Mouse (Mus musculus): Measurements from ENCODE around the gene Daam1. TPM values are rescaled to one million over a fixed set of nuclear protein-coding genes. Genes with fewer than 3 reads are reported as not detected.

The Daam1 gene
- polyA plus RNA-seq, 1 experiment from 2014 or later = 11.0 TPM

DNA sequence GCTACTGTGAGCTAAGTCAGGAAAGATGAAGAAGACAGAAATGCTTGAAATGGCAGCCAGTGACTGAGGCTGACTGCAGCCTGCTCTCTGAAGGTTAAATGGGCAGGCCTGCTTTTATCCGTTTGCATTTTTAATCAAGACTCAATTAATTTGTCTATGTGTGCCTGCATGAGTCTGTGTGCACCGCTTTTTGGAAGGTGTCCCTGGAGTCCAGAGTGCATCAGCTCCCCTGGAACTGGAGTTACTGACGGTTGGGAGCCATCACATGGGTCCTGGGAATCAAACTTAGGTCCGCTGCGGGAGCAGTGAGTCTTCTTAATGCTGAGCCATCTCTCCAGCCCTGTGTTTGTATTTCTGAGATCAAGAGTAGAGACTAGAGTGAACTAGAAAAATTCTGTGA, 6.7 kb downstream of the Daam1 start:
- TF ChIP-seq EP300 (IDR thresholded peaks at IDR 0.05) (no peak), CTCF (IDR thresholded peaks at IDR 0.05) (no peak)
- Histone ChIP-seq H3K4me1 (ENCODE audit: insufficient read depth, low read depth, low read length) (peaks cover 73% of the 10 kb centered on the region), H3K9ac (replicated peaks; ENCODE audit: low read depth) (no peak overlapping the region), H3K4me2 (replicated peaks; ENCODE audit: low read depth, low read length) (no peak overlapping the region), H3K27me3 (replicated peaks; ENCODE audit: insufficient read depth, low read length) (no peaks in the 10 kb centered on the region), H3K9me3 (ENCODE audit: low read length) (no peaks in the 10 kb centered on the region), H3K36me3 (ENCODE audit: insufficient read depth, low read length) (no peaks in the 10 kb centered on the region), H3K27ac (ENCODE audit: low read length) (no peak overlapping the region), H3K4me3 (ENCODE audit: low read depth, low read length) (no peak overlapping the region)
- DNase-seq (ENCODE audit: low spot score) (no peak), ATAC-seq (no peak)
- 79% methylated on average over 5 of the region's 5 CpGs for WGBS

DNA sequence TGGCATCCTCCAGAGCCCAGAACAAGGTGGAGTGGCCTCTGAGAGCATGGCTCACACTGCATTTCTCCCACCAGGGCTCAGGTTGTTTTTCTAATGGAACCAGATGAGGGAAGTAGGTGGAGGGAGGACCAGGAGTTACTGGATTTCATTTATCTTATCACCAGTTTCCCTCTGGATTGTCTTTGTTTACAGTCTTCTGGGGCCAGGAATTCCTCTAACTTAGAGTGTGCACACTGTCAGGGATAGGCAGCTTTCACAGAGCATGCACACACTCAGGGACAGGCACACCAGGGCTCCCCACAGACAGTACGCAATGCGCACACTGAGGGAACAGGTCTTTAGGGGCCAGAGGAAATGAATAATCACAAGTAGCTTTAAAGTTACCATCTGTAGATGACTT, 7.4 kb downstream of the Daam1 start:
- TF ChIP-seq EP300 (IDR thresholded peaks at IDR 0.05) = peak; percentile 32; the same call in 1 of the 2 replicates
- no peak for TF ChIP-seq CTCF (IDR thresholded peaks at IDR 0.05)
- Histone ChIP-seq H3K36me3 (ENCODE audit: insufficient read depth, low read length) (no peaks in the 10 kb centered on the region), H3K27ac (ENCODE audit: low read length) (peak overlapping the region; percentile 20; the same call in 1 of the 2 replicates), H3K9me3 (ENCODE audit: low read length) (no peaks in the 10 kb centered on the region), H3K4me2 (replicated peaks; ENCODE audit: low read depth, low read length) (no peak overlapping the region), H3K4me1 (ENCODE audit: insufficient read depth, low read depth, low read length) (peaks cover 71% of the 10 kb centered on the region), H3K4me3 (ENCODE audit: low read depth, low read length) (no peak overlapping the region), H3K27me3 (replicated peaks; ENCODE audit: insufficient read depth, low read length) (no peaks in the 10 kb centered on the region), H3K9ac (replicated peaks; ENCODE audit: low read depth) (no peak overlapping the region)
- ATAC-seq (peak; percentile 11; the same call in 1 of the 2 replicates), DNase-seq (ENCODE audit: low spot score) (no peak)
- 53% methylated on average over 2 of the region's 2 CpGs for WGBS

DNA sequence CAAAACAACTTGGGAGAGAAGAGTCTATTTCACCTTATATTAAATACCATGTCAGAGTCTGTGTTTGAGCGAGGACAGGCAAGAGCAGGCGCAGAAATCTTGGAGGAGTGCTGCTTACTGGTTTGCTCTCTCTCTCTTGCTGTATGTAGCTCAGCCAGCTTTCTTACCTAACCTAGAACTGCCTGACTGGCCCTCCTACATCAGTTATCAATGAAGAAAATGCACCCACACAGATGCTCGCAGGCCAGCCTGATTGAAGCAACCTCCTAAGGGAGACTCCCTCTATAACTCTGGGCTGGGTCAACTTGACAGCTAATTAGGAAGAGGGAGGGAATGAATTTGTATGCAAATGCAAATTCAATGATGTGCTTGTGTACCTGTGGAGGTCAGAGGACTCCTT, 8.8 kb downstream of the Daam1 start:
- no peaks in the 10 kb centered on the region for H3K9me3 ChIP-seq (ENCODE audit: low read length)
- TF ChIP-seq EP300 (IDR thresholded peaks at IDR 0.05) = no peak
- TF ChIP-seq CTCF (IDR thresholded peaks at IDR 0.05) = no peak
- H3K4me3 ChIP-seq (ENCODE audit: low read depth, low read length) = no peak overlapping the region
- H3K4me1 ChIP-seq (ENCODE audit: insufficient read depth, low read depth, low read length) = peaks cover 68% of the 10 kb centered on the region
- no peaks in the 10 kb centered on the region for H3K27me3 ChIP-seq (replicated peaks; ENCODE audit: insufficient read depth, low read length)
- H3K9ac ChIP-seq (replicated peaks; ENCODE audit: low read depth) = no peak overlapping the region
- H3K4me2 ChIP-seq (replicated peaks; ENCODE audit: low read depth, low read length) = no peak overlapping the region
- 88% methylated on average over 3 of the region's 3 CpGs for WGBS
- H3K27ac ChIP-seq (ENCODE audit: low read length) = 0 out of 2 replicates have a peak overlapping the region, but pooled peaks have one; percentile 49
- H3K36me3 ChIP-seq (ENCODE audit: insufficient read depth, low read length) = no peaks in the 10 kb centered on the region
- ATAC-seq (no peak), DNase-seq (ENCODE audit: low spot score) (no peak)

DNA sequence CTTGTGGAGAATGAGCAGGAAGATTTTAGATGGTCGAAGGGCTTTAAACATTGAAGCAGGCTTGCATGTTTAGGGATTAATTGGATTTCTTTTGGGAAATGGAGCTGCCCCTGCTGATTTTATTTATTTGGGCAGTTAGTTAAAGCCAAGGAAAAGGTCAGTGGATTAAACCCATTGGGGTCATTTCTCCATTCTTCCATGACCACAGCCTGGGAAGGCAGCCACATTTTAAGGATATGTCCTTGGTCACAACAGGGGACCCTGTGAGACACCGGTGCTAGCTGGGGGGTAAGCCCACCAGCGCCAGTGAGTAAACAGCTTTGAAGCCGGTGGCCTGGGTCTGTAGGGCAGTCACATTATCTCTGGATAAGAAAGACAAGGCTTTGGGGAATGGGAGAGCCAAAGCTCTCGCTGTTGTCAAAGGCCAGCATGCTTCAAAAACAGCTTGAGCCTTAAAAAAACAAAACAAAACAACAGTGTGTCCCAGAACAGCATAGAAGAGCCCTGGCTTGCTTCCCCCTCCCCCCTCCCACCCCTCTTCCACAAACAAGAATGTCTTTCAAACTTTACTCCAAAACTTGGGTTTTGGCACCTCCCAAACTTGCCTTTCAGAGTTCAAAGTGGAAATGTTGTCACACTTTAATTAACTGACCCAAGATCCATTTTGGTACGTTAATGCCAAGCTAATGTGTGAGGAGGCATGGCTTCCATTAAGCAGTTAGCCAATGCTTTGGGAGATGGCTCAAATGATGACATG, 9.7 kb downstream of the Daam1 start:
- Histone ChIP-seq H3K4me3 (ENCODE audit: low read depth, low read length) (no peak overlapping the region), H3K27ac (ENCODE audit: low read length) (peak overlapping the region; percentile 49; the same call in 1 of the 2 replicates), H3K36me3 (ENCODE audit: insufficient read depth, low read length) (no peaks in the 10 kb centered on the region), H3K9me3 (ENCODE audit: low read length) (no peaks in the 10 kb centered on the region), H3K4me1 (ENCODE audit: insufficient read depth, low read depth, low read length) (peaks cover 59% of the 10 kb centered on the region), H3K9ac (replicated peaks; ENCODE audit: low read depth) (no peak overlapping the region), H3K4me2 (replicated peaks; ENCODE audit: low read depth, low read length) (no peak overlapping the region), H3K27me3 (replicated peaks; ENCODE audit: insufficient read depth, low read length) (no peaks in the 10 kb centered on the region)
- DNase-seq (ENCODE audit: low spot score) (peak; percentile 49), ATAC-seq (peak; percentile 18; the same call in 1 of the 2 replicates)
- 43% methylated on average over 6 of the region's 6 CpGs for WGBS
- TF ChIP-seq EP300 (IDR thresholded peaks at IDR 0.05) (no peak), CTCF (IDR thresholded peaks at IDR 0.05) (no peak)

DNA sequence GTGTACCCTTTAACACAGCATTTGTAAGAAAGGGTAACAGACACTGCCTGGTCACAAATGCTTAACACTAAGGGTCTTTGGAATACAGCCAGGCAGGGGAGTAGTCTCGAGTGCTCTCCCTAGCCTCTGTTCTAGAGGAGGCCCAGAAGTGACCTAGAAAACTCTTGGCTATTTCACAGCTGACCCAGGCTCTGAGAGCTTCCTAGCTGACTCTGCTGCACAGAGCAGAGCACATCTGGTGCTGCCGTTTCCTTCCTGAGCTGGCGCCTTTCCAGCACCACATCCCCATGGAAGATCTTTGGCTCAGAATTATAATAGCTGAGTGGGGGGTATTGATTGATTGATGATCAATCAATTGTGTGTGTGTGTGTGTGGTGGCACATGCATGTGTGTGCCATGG, 11.1 kb downstream of the Daam1 start:
- WGBS = 23% methylated on average over 3 of the region's 3 CpGs
- no peak for TF ChIP-seq EP300 (IDR thresholded peaks at IDR 0.05)
- no peaks in the 10 kb centered on the region for H3K36me3 ChIP-seq (ENCODE audit: insufficient read depth, low read length)
- peak overlapping the region; percentile 57; the same call in 1 of the 2 replicates for H3K27ac ChIP-seq (ENCODE audit: low read length)
- peak; percentile 58 for DNase-seq (ENCODE audit: low spot score)
- no peak overlapping the region for H3K9ac ChIP-seq (replicated peaks; ENCODE audit: low read depth)
- H3K9me3 ChIP-seq (ENCODE audit: low read length) = no peaks in the 10 kb centered on the region
- H3K4me2 ChIP-seq (replicated peaks; ENCODE audit: low read depth, low read length) = no peak overlapping the region
- H3K4me3 ChIP-seq (ENCODE audit: low read depth, low read length) = no peak overlapping the region
- H3K27me3 ChIP-seq (replicated peaks; ENCODE audit: insufficient read depth, low read length) = no peaks in the 10 kb centered on the region
- peak; percentile 70 for ATAC-seq
- peaks cover 48% of the 10 kb centered on the region for H3K4me1 ChIP-seq (ENCODE audit: insufficient read depth, low read depth, low read length)

DNA sequence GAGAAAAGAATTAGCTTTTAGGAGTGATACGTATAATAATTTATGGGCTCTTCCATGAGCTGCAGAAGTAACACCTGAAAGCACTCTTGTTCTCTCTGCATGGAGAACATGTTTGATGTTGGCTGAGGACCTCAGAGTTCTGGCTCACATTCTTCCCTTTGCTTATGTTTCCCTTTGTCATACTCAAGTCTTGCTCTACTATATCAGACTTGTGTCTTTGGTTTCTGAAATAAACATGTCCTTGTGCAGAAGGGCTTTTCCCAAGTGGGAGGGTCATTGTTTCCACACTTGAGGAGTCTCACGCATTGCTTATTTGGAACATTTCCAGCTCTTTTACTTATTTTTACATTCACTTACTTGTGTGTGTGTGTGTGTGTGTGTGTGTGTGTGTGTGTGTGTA, 11.7 kb downstream of the Daam1 start:
- no peaks in the 10 kb centered on the region for H3K27me3 ChIP-seq (replicated peaks; ENCODE audit: insufficient read depth, low read length)
- H3K27ac ChIP-seq (ENCODE audit: low read length) = no peak overlapping the region
- H3K4me3 ChIP-seq (ENCODE audit: low read depth, low read length) = no peak overlapping the region
- TF ChIP-seq EP300 (IDR thresholded peaks at IDR 0.05) (no peak), CTCF (IDR thresholded peaks at IDR 0.05) (no peak)
- no peak; the same call in 1 of the 2 replicates for ATAC-seq
- 39% methylated on average over 2 of the region's 2 CpGs for WGBS
- no peak for DNase-seq (ENCODE audit: low spot score)
- H3K36me3 ChIP-seq (ENCODE audit: insufficient read depth, low read length) = no peaks in the 10 kb centered on the region
- H3K9me3 ChIP-seq (ENCODE audit: low read length) = no peaks in the 10 kb centered on the region
- H3K4me1 ChIP-seq (ENCODE audit: insufficient read depth, low read depth, low read length) = peaks cover 43% of the 10 kb centered on the region
- no peak overlapping the region for H3K4me2 ChIP-seq (replicated peaks; ENCODE audit: low read depth, low read length)
- H3K9ac ChIP-seq (replicated peaks; ENCODE audit: low read depth) = no peak overlapping the region

All from lung, postnatal 0 days (tissue).